Mouse (Mus musculus) embryonic fibroblast, embryonic 13.5 days (primary cell): ENCODE data around the gene Zfp653.

ENCODE experiments used
- CTCF ChIP-seq: IDR thresholded peaks from 2 replicates; pipeline ENCODE4 v1.5.1; 2011; ENCODE audit warnings: mild to moderate bottlenecking, control low read depth, low read length, moderate library complexity, borderline replicate concordance; ENCODE audit not compliant: insufficient read depth
- POLR2A ChIP-seq: IDR thresholded peaks from 2 replicates; pipeline ENCODE4 v1.6.1; 2011; ENCODE audit warnings: low read depth, mild to moderate bottlenecking, control low read depth, low read length, moderate library complexity

- TF ChIP-seq CTCF (no peak), POLR2A (no peak)
These were observed 20.8 kb downstream of the Zfp653 start for GRCm38 (mm10) chr9:22050351-22050889.
